Mouse (Mus musculus) cerebellum, adult 9-10 months (tissue): ENCODE measurements around the gene Kif1b.
"Not testable (repeated sequence)": the region's sequence is repeated elsewhere in the genome, so short reads cannot be mapped to it uniquely, and the experiment has no call there.

Experiments used
- DNase-seq: peaks from one replicate; pipeline ENCODE4 v3.0.0; 2022

Gene Kif1b

GRCm38 (mm10) chr4:149264895-149265294 lies 42.6 kb downstream of the Kif1b start:
- no peak for DNase-seq

- DNase-seq, result no peak
Measured at GRCm38 (mm10) chr4:149263218-149263617, 44.3 kb downstream of the Kif1b start.

DNA sequence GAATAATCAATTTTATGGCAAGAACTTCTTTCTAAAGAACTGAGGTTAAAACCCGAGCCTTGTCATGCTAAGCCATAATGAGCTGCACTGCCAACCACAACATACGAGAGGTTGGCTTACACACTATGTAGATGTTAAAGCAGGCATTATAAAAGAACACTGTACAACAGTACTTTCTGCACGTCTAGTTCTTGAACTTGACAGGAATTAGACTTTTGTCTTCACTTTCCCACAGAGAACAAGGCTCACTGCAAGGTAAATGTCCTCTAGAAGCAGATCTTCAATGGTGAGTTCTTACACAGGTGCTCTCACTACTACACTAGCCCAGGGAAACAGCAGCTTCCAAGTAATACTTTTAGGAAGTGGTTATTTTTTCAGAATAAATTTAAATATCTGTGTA lies 46.0 kb downstream of the Kif1b start:
- DNase-seq, result no peak

DNA sequence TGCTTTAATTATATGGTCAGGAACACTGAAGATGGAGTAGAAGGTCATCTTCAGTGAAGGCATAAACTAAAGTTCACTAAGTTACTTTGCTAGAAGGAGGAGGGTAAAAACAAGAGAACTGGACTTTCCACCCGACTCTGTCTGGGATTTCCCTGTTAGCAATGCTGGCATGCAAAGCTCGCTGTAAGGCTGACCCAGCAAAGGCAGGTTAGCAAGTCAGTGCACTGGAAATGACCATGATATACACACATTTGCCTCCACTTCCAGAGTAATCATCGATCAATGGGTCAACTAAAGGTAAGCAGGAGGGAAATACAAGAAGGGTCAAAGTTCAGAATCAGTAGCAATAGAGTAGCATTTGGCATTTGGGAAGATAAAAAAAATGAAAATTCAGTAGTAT lies 46.6 kb downstream of the Kif1b start:
- no peak for DNase-seq

GRCm38 (mm10) chr4:149259391-149260094 lies 48.0 kb downstream of the Kif1b start:
- no peak for DNase-seq

DNA sequence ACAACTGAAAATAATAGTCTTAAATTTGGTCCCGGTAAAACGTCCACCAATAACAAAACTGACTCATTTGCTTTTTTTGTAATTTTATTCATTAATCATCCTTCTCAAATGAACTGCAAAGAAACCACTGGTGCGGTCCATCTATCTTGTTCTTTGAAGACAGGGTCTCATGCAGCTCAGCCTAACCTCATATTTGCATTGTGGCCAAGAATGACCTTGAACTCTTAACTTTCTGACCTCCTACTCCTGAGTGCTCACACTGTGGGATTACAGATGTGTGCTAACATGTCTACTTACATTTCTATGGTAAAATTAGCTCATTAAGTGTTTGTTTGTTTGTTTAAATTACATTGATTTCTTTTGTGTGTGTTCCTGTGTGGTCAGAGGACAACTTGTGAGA lies 48.6 kb downstream of the Kif1b start:
- no peak for DNase-seq

- DNase-seq, result peak; percentile 90
Measured at GRCm38 (mm10) chr4:149256511-149257300, 50.8 kb downstream of the Kif1b start.

DNA sequence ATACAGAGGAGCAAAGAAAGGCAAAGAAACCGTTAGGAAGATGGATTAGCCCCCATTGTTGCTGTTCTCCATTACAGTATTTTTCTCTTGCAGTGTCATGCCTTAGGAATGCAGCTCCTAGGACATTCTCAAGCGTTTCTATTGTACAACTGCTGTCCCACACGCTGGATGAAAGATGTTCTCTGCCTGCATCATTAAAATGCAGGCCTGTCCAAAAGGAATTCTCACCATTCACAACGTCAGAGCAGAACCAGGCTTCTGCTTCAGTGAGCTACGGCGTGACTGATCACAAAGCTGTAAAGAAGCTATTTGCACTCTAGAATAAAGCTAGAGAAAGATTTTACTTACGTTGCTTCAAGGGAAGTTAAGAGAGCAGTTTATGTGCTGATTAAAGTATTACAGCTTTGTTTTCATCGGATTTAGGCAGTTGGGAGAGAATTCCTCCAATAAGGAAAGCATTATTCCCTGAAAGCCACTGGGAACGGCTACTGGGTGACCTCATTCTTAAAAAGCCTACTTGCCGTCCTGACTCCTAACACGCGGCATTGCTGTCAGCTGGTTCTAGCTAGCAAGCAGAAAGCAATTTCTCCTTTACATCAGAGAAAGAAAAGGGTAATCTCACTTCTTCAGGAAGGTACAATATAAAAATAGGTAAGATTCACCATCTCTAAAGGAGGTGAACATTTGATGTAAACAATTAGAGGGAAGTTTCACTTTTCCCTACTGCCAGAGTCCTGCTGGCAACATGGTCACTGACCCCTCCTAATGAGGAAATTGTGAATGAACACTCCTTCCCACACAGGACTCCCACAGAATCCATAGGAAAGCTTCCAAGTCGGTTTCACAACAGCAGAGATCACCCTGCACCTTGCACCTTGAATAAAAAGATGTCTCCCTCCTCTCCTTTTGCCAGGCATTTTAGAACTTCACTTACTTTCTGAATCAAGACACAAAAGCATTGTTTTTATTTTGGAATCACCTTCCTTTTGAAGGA lies 51.9 kb downstream of the Kif1b start:
- DNase-seq, result peak; percentile 43

GRCm38 (mm10) chr4:149254827-149255226 lies 52.7 kb downstream of the Kif1b start:
- DNase-seq, result no peak

- DNase-seq, result no peak
Measured at GRCm38 (mm10) chr4:149249311-149249710, 58.2 kb downstream of the Kif1b start.

GRCm38 (mm10) chr4:149247772-149248171 lies 59.7 kb downstream of the Kif1b start:
- DNase-seq, result no peak

DNA sequence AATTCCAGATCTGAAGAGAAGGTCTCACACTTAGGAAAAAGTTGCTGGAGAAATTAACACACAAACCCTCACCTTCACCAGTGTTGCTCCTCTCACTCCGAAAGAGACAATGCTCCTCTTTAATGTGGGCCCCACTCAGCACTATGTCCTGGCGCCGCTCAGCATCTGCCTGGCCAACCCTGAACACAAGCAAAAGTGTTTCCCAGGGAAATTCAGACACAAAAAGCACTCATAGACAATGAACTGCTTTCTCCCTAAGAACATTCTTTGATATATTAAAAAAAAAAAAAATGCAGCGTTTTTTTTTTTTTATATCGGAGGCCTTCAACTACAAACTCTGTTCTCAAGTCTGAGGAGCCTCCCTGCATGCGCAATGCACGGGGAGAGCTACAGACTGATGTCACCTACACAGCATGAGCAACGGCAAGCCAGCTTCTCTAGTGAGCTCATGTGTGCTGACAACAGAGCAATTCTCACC lies 60.3 kb downstream of the Kif1b start:
- no peak for DNase-seq

GRCm38 (mm10) chr4:149246578-149247155 lies 60.8 kb downstream of the Kif1b start:
- DNase-seq, result no peak

DNA sequence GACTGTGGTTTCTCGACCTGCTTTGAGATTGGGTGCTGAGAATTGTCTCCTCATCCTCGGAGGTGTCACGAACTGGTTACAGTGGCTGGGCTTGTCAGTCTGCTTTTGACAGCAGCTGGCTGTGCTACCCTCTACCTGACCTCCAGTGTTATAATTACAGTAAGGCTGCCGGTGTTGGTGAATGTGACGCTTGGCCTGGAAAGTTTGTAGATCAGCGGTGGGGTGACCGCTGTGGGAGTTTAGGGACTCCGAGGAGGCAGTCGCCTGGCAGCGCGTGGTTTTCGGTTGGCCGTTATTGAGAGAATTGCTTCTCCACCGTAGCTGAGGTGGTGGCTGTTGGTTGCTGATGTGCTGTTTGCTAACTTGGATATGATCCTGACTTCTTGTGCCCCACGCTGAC lies 70.5 kb downstream of the Kif1b start:
- no peak for DNase-seq

GRCm38 (mm10) chr4:149233938-149234337 lies 73.6 kb downstream of the Kif1b start:
- DNase-seq, result no peak

GRCm38 (mm10) chr4:149228682-149229081 lies 78.8 kb downstream of the Kif1b start:
- DNase-seq, result not testable (repeated sequence)

- DNase-seq, result peak; percentile 68
Measured at GRCm38 (mm10) chr4:149228256-149228655, 79.2 kb downstream of the Kif1b start.

DNA sequence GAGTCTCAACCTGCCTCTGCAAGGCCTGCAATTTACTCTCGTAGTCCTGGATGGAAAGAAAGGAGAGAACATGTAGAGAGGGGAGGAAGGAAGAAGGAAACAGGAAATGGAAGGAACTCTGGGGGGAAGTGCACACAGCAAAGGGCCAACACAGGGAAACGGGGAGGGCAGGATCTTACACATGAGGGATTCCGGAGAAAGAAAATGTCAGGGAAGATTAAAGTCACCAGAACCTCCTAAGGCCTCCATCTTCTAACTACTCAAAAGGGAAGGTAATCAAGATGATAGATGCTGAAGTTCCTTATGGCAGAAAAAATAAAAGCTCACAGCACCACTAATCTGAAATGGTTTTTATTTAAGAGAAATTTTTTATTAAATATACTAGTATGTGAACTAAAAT lies 81.2 kb downstream of the Kif1b start:
- no peak for DNase-seq

DNA sequence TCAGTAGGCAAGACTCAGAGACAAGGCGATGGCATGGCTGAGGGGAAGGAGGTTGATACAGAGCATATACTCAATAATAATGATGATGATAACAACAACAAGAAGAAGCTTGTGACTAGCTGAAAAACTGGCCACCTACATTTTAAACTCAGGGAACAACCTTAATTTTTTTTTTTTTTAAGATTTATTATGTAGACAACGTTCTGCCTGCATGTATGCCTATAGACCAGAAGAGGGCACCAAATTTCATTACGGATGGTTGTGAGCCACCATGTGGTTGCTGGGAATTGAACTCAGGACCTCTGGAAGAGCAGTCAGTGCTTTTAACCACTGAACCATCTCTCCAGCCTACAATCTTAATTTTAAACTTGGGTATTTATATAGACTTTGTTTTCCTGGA lies 84.0 kb downstream of the Kif1b start:
- no peak for DNase-seq

GRCm38 (mm10) chr4:149220481-149220880 lies 87.0 kb downstream of the Kif1b start:
- no peak for DNase-seq

DNA sequence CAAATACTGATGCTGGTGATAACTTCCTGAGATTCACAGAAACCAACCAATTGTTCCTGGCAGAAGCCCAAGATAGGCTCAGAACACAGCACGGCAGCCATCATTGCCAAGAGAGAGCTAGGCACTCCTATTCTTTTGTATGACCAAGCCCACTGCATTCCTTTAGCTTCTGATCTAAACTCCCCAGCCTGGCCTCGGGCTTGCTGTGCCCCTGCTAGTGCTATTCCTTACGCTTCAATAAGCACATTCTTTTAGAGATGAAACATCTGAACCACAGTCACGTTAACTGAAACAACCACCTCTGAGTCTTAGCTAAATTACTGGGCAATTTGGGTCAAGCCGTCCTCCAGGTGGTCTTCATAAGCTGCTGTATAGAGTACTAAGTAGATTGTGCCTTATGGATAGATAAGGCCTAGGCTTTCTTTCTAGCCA lies 87.4 kb downstream of the Kif1b start:
- DNase-seq, result peak; percentile 85

DNA sequence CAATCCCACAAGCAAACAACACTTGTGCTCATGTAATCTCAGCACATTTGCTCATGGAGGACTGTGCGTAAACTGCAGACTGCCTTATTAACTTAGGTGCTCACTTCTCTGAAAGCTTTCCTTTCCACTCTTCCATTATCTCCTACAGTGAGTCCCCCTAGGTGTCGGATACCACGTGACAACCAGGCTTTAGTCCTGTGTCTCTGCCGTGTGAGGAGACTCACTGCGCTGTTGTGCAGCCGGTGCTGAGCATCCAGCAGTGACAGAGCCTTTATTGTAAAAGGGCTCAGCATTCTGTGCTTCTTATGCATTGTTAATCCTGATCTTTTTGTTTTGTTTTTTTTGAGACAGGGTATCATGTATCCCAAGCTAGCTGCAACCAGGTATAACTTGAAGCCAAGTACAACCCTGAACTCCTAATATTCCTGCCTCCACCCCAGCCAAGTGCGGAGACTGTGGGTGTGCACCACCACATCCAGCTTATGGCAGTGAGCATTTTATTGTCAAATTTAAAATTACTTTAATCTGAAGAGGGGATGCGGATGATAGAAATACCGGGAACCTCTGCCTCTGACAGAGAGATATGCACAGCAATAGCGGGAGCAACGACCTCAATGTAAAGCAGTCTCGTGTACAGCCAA lies 88.0 kb downstream of the Kif1b start:
- no peak for DNase-seq
